Mouse (Mus musculus) erythroblast, embryonic 14.5 days (primary cell): Measurements from ENCODE around the gene Rnf2.

Experiments
- GATA1 ChIP-seq: IDR thresholded peaks from 2 replicates; pipeline ENCODE4 v1.6.1; 2012; ENCODE audit warnings: low read length, inconsistent platforms, mixed read lengths
- TAL1 ChIP-seq: IDR thresholded peaks from 3 replicates; pipeline ENCODE4 v1.6.1; 2012; ENCODE audit warnings: low read length, inconsistent platforms, mixed read lengths

DNA sequence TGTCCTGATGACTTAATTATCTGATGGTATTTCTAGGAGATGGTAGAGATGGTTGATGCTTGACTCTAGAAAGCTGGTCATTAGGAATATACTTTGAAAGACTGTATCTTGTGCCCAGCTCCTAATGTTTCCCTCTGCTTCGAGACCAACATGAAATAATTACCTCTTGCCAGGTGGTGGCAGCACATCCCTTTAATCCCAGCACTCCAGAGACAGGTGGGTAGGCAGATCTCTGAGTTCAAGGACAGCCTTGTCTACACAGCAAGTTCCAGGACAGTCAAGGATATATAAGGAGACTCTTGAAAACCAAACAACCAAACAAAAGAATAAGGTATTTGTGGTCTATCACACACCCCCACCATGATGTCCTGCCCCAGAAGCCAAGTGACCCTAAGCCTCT lies 17.2 kb downstream of the Rnf2 start:
- TF ChIP-seq GATA1 (no peak), TAL1 (no peak)
